19 mouse cellular contexts compared by ENCODE assay signal in genomic region chr11:87240833-87241215, GRCm38 (mm10).
DNase-seq lines count a peak whose midpoint lies in the region; ATAC-seq lines count a peak whose summit lies in the region.
"Had no signal": no experiment of that assay in that cellular context is flagged by ENCODE, and none has a peak within 500 bp of the region (broad histone marks: within the 10 kb centered on the region; RNA-seq: fewer than 3 reads in every experiment).

No protein-coding gene starts in this region.

- peak overlapping the region; percentile 54; the same call in 1 of the 2 replicates for H3K27ac ChIP-seq in heart, embryonic 10.5 days
- H3K27ac ChIP-seq in kidney, embryonic 15.5 days: 0 out of 2 replicates have a peak overlapping the region, but pooled peaks have one; percentile 6
- H3K27ac ChIP-seq in midbrain, embryonic 11.5 days (ENCODE audit: low read depth, low read length): no peak overlapping the region
- H3K27ac ChIP-seq in midbrain, embryonic 15.5 days: no peak overlapping the region
- H3K27ac ChIP-seq: forebrain, embryonic 13.5 days; hindbrain, embryonic 10.5 days; hindbrain, postnatal 0 days; kidney, postnatal 0 days; limb, embryonic 10.5 days; stomach, postnatal 0 days had no signal

- H3K36me3 ChIP-seq in heart, embryonic 10.5 days: no peaks in the 10 kb centered on the region
- H3K36me3 ChIP-seq in kidney, embryonic 15.5 days: 0 out of 2 replicates have a peak, but pooled peaks cover 3% of the 10 kb centered on the region
- no peaks in the 10 kb centered on the region for H3K36me3 ChIP-seq in midbrain, embryonic 11.5 days (ENCODE audit: control insufficient read depth, insufficient read depth, low read length)
- H3K36me3 ChIP-seq in midbrain, embryonic 15.5 days (replicated peaks): no peaks in the 10 kb centered on the region; the same call in 1 of the 2 replicates
- H3K36me3 ChIP-seq: limb, embryonic 10.5 days had no signal

- peaks cover 43% of the 10 kb centered on the region for H3K4me1 ChIP-seq in heart, embryonic 10.5 days
- H3K4me1 ChIP-seq in kidney, embryonic 15.5 days: peaks cover 15% of the 10 kb centered on the region
- no peaks in the 10 kb centered on the region for H3K4me1 ChIP-seq in midbrain, embryonic 11.5 days (ENCODE audit: control insufficient read depth, insufficient read depth, low read length)
- no peaks in the 10 kb centered on the region for H3K4me1 ChIP-seq in midbrain, embryonic 15.5 days

- no peak overlapping the region for H3K4me3 ChIP-seq in heart, embryonic 10.5 days
- no peak overlapping the region for H3K4me3 ChIP-seq in kidney, embryonic 15.5 days (replicated peaks)
- H3K4me3 ChIP-seq in midbrain, embryonic 11.5 days (ENCODE audit: low read depth, low read length): no peak overlapping the region
- no peak overlapping the region for H3K4me3 ChIP-seq in midbrain, embryonic 15.5 days
- H3K4me3 ChIP-seq: forebrain, embryonic 13.5 days; hindbrain, embryonic 10.5 days; limb, embryonic 10.5 days had no signal

- 79% methylated on average over 4 of the region's 4 CpGs for WGBS in heart, embryonic 10.5 days
- WGBS in kidney, embryonic 15.5 days: 85% methylated on average over 4 of the region's 4 CpGs
- WGBS in midbrain, embryonic 11.5 days: 87% methylated on average over 4 of the region's 4 CpGs
- WGBS in midbrain, embryonic 15.5 days: 84% methylated on average over 4 of the region's 4 CpGs

- no peak overlapping the region for H3K9ac ChIP-seq in kidney, embryonic 15.5 days
- H3K9ac ChIP-seq in midbrain, embryonic 11.5 days (ENCODE audit: low read length): no peak overlapping the region
- no peak overlapping the region for H3K9ac ChIP-seq in midbrain, embryonic 15.5 days
- H3K9ac ChIP-seq: forebrain, embryonic 13.5 days; liver, postnatal 0 days had no signal

- no peak for ATAC-seq in kidney, embryonic 15.5 days (replicated peaks; ENCODE audit: low FRiP score)
- no peak for ATAC-seq in midbrain, embryonic 11.5 days (ENCODE audit: low FRiP score)
- no peak for ATAC-seq in midbrain, embryonic 15.5 days (replicated peaks)
- ATAC-seq: forebrain, embryonic 13.5 days; hindbrain, postnatal 0 days; intestine, postnatal 0 days; liver, postnatal 0 days had no signal

- H3K4me2 ChIP-seq in kidney, embryonic 15.5 days: no peak overlapping the region
- no peak overlapping the region for H3K4me2 ChIP-seq in midbrain, embryonic 11.5 days
- no peak overlapping the region for H3K4me2 ChIP-seq in midbrain, embryonic 15.5 days
- H3K4me2 ChIP-seq: forebrain, embryonic 13.5 days had no signal

- no peak for DNase-seq in heart, embryonic 10.5 days (ENCODE audit: low spot score)
- no peak for DNase-seq in heart, adult 8-10 months (ENCODE audit: low spot score)
- no peak for DNase-seq in kidney, adult 8-10 months
- peak; percentile 82 for DNase-seq in midbrain, embryonic 11.5 days (ENCODE audit: low spot score, missing footprints)
- DNase-seq in layer of hippocampus, postnatal 36 days: peak; percentile 39 to 47
- DNase-seq in spleen, postnatal 36 days (ENCODE audit: low spot score in 2 of 2): no peak
- DNase-seq: cerebellum, adult 2 months; liver, postnatal 0 days; lung, postnatal 10 days; retina, postnatal 1 day had no signal

- H3K27me3 ChIP-seq in heart, embryonic 10.5 days (ENCODE audit: insufficient read depth, poor library complexity, severe bottlenecking): no peaks in the 10 kb centered on the region
- H3K27me3 ChIP-seq in kidney, embryonic 15.5 days: no peaks in the 10 kb centered on the region
- H3K27me3 ChIP-seq in midbrain, embryonic 11.5 days (ENCODE audit: control insufficient read depth, insufficient read depth, low read length): no peaks in the 10 kb centered on the region
- no peaks in the 10 kb centered on the region for H3K27me3 ChIP-seq in midbrain, embryonic 15.5 days (replicated peaks)
- H3K27me3 ChIP-seq: forebrain, embryonic 13.5 days had no signal

- no peaks in the 10 kb centered on the region for H3K9me3 ChIP-seq in heart, embryonic 10.5 days
- no peaks in the 10 kb centered on the region for H3K9me3 ChIP-seq in kidney, embryonic 15.5 days (replicated peaks)
- no peaks in the 10 kb centered on the region for H3K9me3 ChIP-seq in midbrain, embryonic 11.5 days (ENCODE audit: control insufficient read depth, low read length)
- no peaks in the 10 kb centered on the region for H3K9me3 ChIP-seq in midbrain, embryonic 15.5 days
- H3K9me3 ChIP-seq: forebrain, embryonic 13.5 days; hindbrain, embryonic 10.5 days; limb, embryonic 10.5 days had no signal

Comparison
In these comparisons a context has a peak if more than half of its experiments do, and no peak if none do; other contexts are left out.
1. DNase-seq: peak in midbrain, embryonic 11.5 days (single experiment) and layer of hippocampus, postnatal 36 days (2 of 2); none in heart, embryonic 10.5 days (single experiment), heart, adult 8-10 months (single experiment), kidney, adult 8-10 months (0 of 2) and spleen, postnatal 36 days (0 of 2).
2. H3K27ac ChIP-seq: peak in heart, embryonic 10.5 days (single experiment) and kidney, embryonic 15.5 days (single experiment); none in midbrain, embryonic 11.5 days (single experiment) and midbrain, embryonic 15.5 days (single experiment).